Mouse (Mus musculus) right cerebral cortex, adult 18-20 months (tissue): ENCODE results near the gene Pmepa1.

Experiments used
- DNase-seq: peaks from one replicate; pipeline ENCODE4 v3.0.0; 2022; ENCODE audit warnings: mixed read lengths

Gene Pmepa1

GRCm38 (mm10) chr2:173275343-173276201 lies 761 bp downstream of the Pmepa1 start:
- no peak for DNase-seq

- DNase-seq, result peak; percentile 55
Measured at GRCm38 (mm10) chr2:173274428-173275342, 1.6 kb downstream of the Pmepa1 start.

GRCm38 (mm10) chr2:173273885-173274284 lies 2.4 kb downstream of the Pmepa1 start:
- DNase-seq, result no peak

- DNase-seq, result no peak
Measured at GRCm38 (mm10) chr2:173272354-173272900, 3.9 kb downstream of the Pmepa1 start.

- no peak for DNase-seq
Measured at GRCm38 (mm10) chr2:173271541-173271940, 4.8 kb downstream of the Pmepa1 start.

- no peak for DNase-seq
Measured at GRCm38 (mm10) chr2:173270601-173271248, 5.6 kb downstream of the Pmepa1 start.

- DNase-seq, result no peak
Measured at GRCm38 (mm10) chr2:173270196-173270595, 6.1 kb downstream of the Pmepa1 start.

- DNase-seq, result no peak
Measured at GRCm38 (mm10) chr2:173267562-173267961, 8.8 kb downstream of the Pmepa1 start.

GRCm38 (mm10) chr2:173266349-173267112 lies 9.8 kb downstream of the Pmepa1 start:
- DNase-seq, result no peak

GRCm38 (mm10) chr2:173265468-173266265 lies 10.7 kb downstream of the Pmepa1 start:
- DNase-seq, result no peak

- peak; percentile 49 for DNase-seq
Measured at GRCm38 (mm10) chr2:173264467-173265128, 11.7 kb downstream of the Pmepa1 start.

- DNase-seq, result no peak
Measured at GRCm38 (mm10) chr2:173263636-173264330, 12.6 kb downstream of the Pmepa1 start.

- DNase-seq, result no peak
Measured at GRCm38 (mm10) chr2:173261497-173261896, 14.8 kb downstream of the Pmepa1 start.

GRCm38 (mm10) chr2:173258459-173259091 lies 17.8 kb downstream of the Pmepa1 start:
- no peak for DNase-seq

- DNase-seq, result peak; percentile 69
Measured at GRCm38 (mm10) chr2:173257610-173258009, 18.7 kb downstream of the Pmepa1 start.

- DNase-seq, result no peak
Measured at GRCm38 (mm10) chr2:173256552-173256949, 19.8 kb downstream of the Pmepa1 start.

- DNase-seq, result no peak
Measured at GRCm38 (mm10) chr2:173255810-173256551, 20.4 kb downstream of the Pmepa1 start.
